Mouse (Mus musculus): ENCODE data around the gene Sohlh2. TPM values are rescaled to one million over a fixed set of nuclear protein-coding genes. Genes with fewer than 3 reads are reported as not detected.
"Not testable (repeated sequence)": the region's sequence is repeated elsewhere in the genome, so short reads cannot be mapped to it uniquely, and the experiment has no call there.

Gene Sohlh2
- polyA plus RNA-seq, 1 experiment: not detected

DNA sequence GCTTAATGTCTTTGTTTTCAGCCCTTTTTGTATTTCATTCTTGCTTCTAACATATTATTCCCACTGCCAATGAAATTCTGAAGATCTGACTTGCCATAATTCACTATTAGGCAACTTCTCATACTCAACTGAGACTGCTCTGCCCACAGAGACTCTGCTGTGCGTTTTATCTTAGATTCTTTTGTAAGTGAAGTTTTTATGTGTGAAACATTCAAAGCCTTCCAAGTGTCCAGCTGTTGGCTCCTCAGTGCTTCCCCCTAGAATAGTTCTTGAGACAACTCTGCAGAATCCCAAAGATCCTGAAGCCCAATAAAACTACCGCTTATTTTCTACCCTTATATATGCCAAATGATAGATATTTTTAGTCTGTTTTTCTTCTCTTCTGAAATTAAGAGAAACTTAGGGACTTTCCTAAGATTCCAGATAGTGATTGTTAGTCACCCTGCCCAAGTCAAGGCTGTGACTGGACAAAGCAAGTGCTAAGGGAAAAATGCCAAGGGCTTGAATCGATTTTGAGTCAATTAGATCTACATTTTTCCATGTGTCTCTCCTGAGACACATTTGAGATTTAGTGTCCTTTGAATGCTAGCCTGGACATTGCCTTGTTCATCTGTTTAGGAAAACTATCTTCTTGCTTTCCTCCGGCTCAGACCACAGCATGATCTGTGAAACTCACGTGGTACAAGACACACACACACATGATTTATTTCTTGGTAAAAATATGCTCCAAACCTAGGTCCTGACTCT is 13.9 kb downstream of the Sohlh2 start:
- H3K4me3 ChIP-seq (ENCODE audit: insufficient read depth, low read depth, low read length): no peak overlapping the region
- H3K27ac ChIP-seq (ENCODE audit: insufficient read depth, low read depth, low read length): no peak overlapping the region
- H3K4me1 ChIP-seq (ENCODE audit: control insufficient read depth, insufficient read depth, low read length): no peaks in the 10 kb centered on the region
- TF ChIP-seq POLR2A (IDR thresholded peaks at IDR 0.05; ENCODE audit: insufficient read depth, low read depth, low read length) (no peak), CTCF (IDR thresholded peaks at IDR 0.05; ENCODE audit: insufficient read depth, low read depth, low read length) (no peak)
- 71% methylated on average over 5 of the region's 5 CpGs for WGBS

DNA sequence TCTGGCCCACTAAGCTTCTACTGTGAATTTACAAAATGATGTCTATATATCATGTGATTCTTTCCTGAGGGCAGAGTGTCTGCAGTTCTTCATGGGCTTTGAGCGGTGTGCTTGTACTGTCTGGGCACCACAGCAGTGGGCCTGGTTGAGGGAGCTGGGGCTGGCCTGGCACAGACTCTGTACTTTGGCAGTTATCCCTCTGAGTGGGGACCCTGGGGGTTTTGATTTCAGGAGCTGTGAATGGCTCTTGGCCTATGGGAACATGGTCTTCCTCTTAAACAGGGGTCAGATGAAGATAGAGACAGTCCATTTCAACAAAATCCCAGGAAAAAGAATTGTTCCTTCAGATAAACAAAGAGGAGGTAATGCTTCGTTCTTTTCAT is 14.5 kb downstream of the Sohlh2 start:
- WGBS: 92% methylated on average over 2 of the region's 2 CpGs
- TF ChIP-seq CTCF (IDR thresholded peaks at IDR 0.05; ENCODE audit: insufficient read depth, low read depth, low read length): no peak
- TF ChIP-seq POLR2A (IDR thresholded peaks at IDR 0.05; ENCODE audit: insufficient read depth, low read depth, low read length): no peak
- H3K27ac ChIP-seq (ENCODE audit: insufficient read depth, low read depth, low read length): no peak overlapping the region
- no peaks in the 10 kb centered on the region for H3K4me1 ChIP-seq (ENCODE audit: control insufficient read depth, insufficient read depth, low read length)
- no peak overlapping the region for H3K4me3 ChIP-seq (ENCODE audit: insufficient read depth, low read depth, low read length)

DNA sequence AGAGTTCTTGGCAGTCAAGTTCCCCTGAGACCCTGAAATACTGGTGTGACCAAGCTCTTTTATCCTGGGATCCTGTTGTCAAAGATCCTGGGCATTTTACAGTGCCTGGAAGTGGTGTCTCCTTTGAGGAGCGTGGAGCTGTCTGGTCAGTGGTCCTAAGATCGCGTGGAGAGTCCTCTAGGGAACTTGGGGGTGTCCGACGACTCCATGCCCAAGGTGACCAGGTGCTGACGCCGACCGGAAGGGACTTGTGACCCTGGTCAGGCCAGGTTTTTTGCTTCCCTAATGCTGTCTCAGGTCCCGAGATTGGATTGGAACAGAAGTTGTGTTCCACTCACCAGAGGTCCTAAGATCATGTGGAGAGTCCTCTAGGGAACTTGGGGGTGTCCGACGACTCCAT is 21.8 kb downstream of the Sohlh2 start:
- not testable (repeated sequence) for H3K27ac ChIP-seq (ENCODE audit: insufficient read depth, low read depth, low read length); H3K4me3 ChIP-seq (ENCODE audit: insufficient read depth, low read depth, low read length); H3K4me1 ChIP-seq (ENCODE audit: control insufficient read depth, insufficient read depth, low read length)
- WGBS: 93% methylated on average over 11 of the region's 11 CpGs

DNA sequence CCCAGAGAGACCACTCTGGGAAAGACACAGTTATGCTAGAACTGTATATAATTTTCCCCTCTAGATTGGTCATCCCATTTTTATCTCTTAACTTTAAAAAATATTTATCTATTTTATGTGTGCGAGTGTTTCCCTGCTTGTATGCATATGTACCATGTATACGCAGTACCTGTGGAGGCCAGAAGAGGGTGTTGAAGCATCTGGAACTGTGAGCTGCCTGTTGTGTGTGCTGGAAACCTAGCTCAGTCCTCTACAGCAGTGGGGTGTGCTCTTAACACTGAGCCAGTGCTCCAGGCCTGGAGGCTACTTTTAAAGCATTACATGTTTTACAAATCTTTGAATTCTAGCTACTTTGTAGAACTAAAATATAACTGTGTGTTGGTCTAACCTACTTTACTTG is 24.6 kb downstream of the Sohlh2 start:
- Histone ChIP-seq H3K4me1 (ENCODE audit: control insufficient read depth, insufficient read depth, low read length) (peaks cover 4% of the 10 kb centered on the region; the same call in 1 of the 2 replicates), H3K27ac (ENCODE audit: insufficient read depth, low read depth, low read length) (no peak overlapping the region), H3K4me3 (ENCODE audit: insufficient read depth, low read depth, low read length) (no peak overlapping the region)
- 98% methylated on average over 2 of the region's 2 CpGs for WGBS
- no peak for TF ChIP-seq POLR2A (IDR thresholded peaks at IDR 0.05; ENCODE audit: insufficient read depth, low read depth, low read length)
- TF ChIP-seq CTCF (IDR thresholded peaks at IDR 0.05; ENCODE audit: insufficient read depth, low read depth, low read length): no peak

DNA sequence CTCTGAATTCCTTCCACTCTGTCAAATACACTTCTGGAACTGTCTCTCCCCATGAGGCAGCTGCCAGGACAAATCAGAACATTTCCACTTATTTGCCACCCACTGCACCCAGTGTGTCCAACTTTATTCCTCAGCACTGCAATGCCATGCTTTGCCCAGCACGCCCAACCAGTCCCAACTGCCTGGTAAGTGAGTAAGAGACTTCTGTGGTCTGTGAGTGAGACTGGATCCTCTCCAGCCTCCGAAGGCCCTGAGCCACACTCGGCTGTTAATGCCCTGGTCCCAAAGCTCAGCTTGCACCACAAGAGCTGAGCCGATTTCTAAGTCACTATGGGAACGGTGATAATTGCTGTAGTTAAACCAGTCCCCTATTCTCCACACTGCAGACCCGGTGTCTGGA is 25.8 kb downstream of the Sohlh2 start:
- WGBS: 47% methylated on average over 6 of the region's 6 CpGs
- Histone ChIP-seq H3K4me3 (ENCODE audit: insufficient read depth, low read depth, low read length) (no peak overlapping the region), H3K4me1 (ENCODE audit: control insufficient read depth, insufficient read depth, low read length) (peaks cover 4% of the 10 kb centered on the region; the same call in 1 of the 2 replicates), H3K27ac (ENCODE audit: insufficient read depth, low read depth, low read length) (no peak overlapping the region)
- TF ChIP-seq POLR2A (IDR thresholded peaks at IDR 0.05; ENCODE audit: insufficient read depth, low read depth, low read length) (no peak), CTCF (IDR thresholded peaks at IDR 0.05; ENCODE audit: insufficient read depth, low read depth, low read length) (no peak)

DNA sequence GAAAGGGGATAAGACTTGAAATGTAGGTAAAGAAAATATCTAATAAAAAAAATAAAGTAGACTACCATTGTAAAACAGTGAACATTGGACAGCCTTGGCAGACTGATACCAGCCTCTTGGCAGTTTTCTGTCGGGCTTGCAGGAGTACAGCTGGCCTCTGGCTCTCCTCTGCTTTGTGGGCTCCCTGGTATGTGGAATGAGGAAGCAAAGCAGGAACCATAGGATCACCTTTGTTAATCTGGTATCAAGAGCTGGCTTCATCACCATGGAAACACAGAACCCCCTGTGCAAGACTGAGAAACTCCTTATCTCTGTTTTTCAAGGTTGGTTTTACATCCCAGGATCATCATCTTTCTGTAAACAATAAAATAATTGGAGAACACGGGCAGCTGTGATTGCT is 30.4 kb downstream of the Sohlh2 start:
- Histone ChIP-seq H3K27ac (ENCODE audit: insufficient read depth, low read depth, low read length) (no peak overlapping the region), H3K4me3 (ENCODE audit: insufficient read depth, low read depth, low read length) (no peak overlapping the region), H3K4me1 (ENCODE audit: control insufficient read depth, insufficient read depth, low read length) (peaks cover 4% of the 10 kb centered on the region; the same call in 1 of the 2 replicates)
- WGBS: 34% methylated on average over 2 of the region's 2 CpGs
- TF ChIP-seq POLR2A (IDR thresholded peaks at IDR 0.05; ENCODE audit: insufficient read depth, low read depth, low read length) (no peak), CTCF (IDR thresholded peaks at IDR 0.05; ENCODE audit: insufficient read depth, low read depth, low read length) (no peak)

DNA sequence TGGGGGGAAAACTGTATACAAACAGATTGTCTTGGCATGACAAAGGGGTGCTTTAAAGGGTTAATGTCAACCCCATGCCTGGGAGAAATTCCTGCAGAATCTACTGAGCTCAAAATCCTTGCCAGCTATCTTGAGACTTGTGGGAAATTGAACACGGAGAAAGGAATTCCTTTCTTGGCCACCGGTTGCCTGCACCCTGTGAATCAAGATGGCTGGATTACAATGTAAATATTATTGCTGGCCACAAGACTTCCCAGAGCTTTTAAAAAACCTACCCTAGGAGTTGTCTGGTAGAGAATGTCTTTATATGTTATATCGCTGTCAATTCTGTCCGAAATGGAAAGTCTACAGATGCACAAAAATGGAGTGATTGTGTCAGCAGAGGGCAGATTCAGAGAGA is 32.0 kb downstream of the Sohlh2 start:
- WGBS: 63% methylated on average over 4 of the region's 4 CpGs
- H3K27ac ChIP-seq (ENCODE audit: insufficient read depth, low read depth, low read length): no peak overlapping the region
- no peak for TF ChIP-seq CTCF (IDR thresholded peaks at IDR 0.05; ENCODE audit: insufficient read depth, low read depth, low read length)
- TF ChIP-seq POLR2A (IDR thresholded peaks at IDR 0.05; ENCODE audit: insufficient read depth, low read depth, low read length): no peak
- no peaks in the 10 kb centered on the region for H3K4me1 ChIP-seq (ENCODE audit: control insufficient read depth, insufficient read depth, low read length)
- H3K4me3 ChIP-seq (ENCODE audit: insufficient read depth, low read depth, low read length): no peak overlapping the region

DNA sequence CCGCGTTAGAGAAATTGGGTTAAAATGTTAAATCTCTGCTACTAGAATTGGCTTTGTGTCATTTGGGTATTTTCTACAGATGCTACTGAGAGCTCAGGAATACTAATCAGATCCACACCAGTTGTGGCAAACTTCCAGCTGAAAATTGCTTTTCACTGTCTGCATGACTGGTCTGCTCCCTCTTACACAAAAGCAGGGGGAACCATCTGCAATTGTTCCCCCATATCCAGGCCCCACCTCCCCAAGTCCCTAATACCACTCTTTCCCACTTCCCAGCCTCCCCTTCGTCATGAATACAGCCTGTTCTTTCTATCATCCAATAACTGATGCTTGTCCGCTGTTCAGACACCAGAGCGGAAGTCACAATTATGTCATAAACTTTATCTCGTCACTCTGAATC is 32.6 kb downstream of the Sohlh2 start:
- H3K4me1 ChIP-seq (ENCODE audit: control insufficient read depth, insufficient read depth, low read length): no peaks in the 10 kb centered on the region
- no peak for TF ChIP-seq CTCF (IDR thresholded peaks at IDR 0.05; ENCODE audit: insufficient read depth, low read depth, low read length)
- H3K4me3 ChIP-seq (ENCODE audit: insufficient read depth, low read depth, low read length): no peak overlapping the region
- no peak overlapping the region for H3K27ac ChIP-seq (ENCODE audit: insufficient read depth, low read depth, low read length)
- WGBS: 42% methylated on average over 6 of the region's 6 CpGs

DNA sequence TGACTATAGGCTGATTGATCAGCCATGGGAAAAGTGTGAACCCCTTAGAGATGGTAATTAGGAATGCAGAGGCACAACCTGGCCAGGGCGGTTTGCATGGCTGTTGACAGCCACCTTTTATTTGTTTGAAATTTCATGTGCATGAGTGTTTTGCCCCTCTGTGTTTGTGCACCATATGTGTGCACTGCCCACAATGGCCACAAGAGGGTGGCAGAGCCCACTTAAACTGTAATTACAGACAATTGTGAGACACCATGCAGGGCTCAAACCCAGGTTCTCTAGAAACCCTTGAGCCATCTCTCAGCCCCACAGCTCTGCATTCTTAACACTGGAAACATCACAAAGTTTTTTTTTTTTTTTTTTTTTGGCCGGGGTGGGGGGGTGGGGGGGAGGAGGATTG is 40.7 kb downstream of the Sohlh2 start:
- H3K27ac ChIP-seq (ENCODE audit: insufficient read depth, low read depth, low read length): no peak overlapping the region
- no peak for TF ChIP-seq POLR2A (IDR thresholded peaks at IDR 0.05; ENCODE audit: insufficient read depth, low read depth, low read length)
- TF ChIP-seq CTCF (IDR thresholded peaks at IDR 0.05; ENCODE audit: insufficient read depth, low read depth, low read length): no peak
- WGBS: 84% methylated on average over 2 of the region's 2 CpGs
- H3K4me3 ChIP-seq (ENCODE audit: insufficient read depth, low read depth, low read length): no peak overlapping the region
- peaks cover 7% of the 10 kb centered on the region for H3K4me1 ChIP-seq (ENCODE audit: control insufficient read depth, insufficient read depth, low read length)

DNA sequence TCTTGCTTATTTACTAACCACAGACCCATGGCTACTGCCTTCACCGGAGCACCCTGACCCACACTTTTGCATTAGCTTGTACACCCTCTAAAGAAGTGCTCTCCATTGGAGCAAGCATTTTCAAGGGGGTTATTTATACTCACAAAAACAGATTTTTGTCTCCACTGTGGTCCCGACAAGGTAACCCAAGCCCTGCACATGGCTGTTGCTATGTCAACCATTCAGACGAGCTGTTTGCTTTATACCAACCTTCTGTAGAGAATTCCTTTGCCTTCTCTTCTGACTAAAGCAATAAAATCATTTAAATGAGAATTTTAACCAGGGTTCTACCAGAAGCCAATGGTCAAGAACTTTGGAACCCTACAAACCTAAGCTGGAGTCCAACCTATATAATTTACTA is 42.0 kb downstream of the Sohlh2 start:
- Histone ChIP-seq H3K27ac (ENCODE audit: insufficient read depth, low read depth, low read length) (no peak overlapping the region), H3K4me3 (ENCODE audit: insufficient read depth, low read depth, low read length) (no peak overlapping the region), H3K4me1 (ENCODE audit: control insufficient read depth, insufficient read depth, low read length) (peaks cover 7% of the 10 kb centered on the region)
- 53% methylated on average over 3 of the region's 3 CpGs for WGBS
- TF ChIP-seq POLR2A (IDR thresholded peaks at IDR 0.05; ENCODE audit: insufficient read depth, low read depth, low read length) (no peak), CTCF (IDR thresholded peaks at IDR 0.05; ENCODE audit: insufficient read depth, low read depth, low read length) (no peak)
